Mouse (Mus musculus): ENCODE results near the gene Itgav.

The Itgav gene

GRCm38 (mm10) chr2:83723921-83724826 is at the start of gene Itgav:
Gene Itgav, plus strand, starts transcription at chr2:83724397.
- in situ Hi-C loops (cut with MboI; ENCODE audit: unreplicated experiment in 2 of 2), result loop anchor here in 1 of 2 experiments (10.0 kb wide), 1 partner anchor 79 kb away; the partner anchor contains the start of gene Zc3h15

GRCm38 (mm10) chr2:83674421-83674820 is 49.8 kb upstream of the Itgav start:
- in situ Hi-C loops (cut with MboI; ENCODE audit: unreplicated experiment in 2 of 2), result no loop called here

GRCm38 (mm10) chr2:83674896-83675295 is 49.3 kb upstream of the Itgav start:
- in situ Hi-C loops (cut with MboI; ENCODE audit: unreplicated experiment in 2 of 2), result no loop called here

GRCm38 (mm10) chr2:83675681-83676080 is 48.5 kb upstream of the Itgav start:
- in situ Hi-C loops (cut with MboI; ENCODE audit: unreplicated experiment in 2 of 2), result no loop called here

- in situ Hi-C loops (cut with MboI; ENCODE audit: unreplicated experiment in 2 of 2), result no loop called here
Observed at GRCm38 (mm10) chr2:83676226-83676870, 47.8 kb upstream of the Itgav start.

GRCm38 (mm10) chr2:83681332-83681731 is 42.9 kb upstream of the Itgav start:
- in situ Hi-C loops (cut with MboI; ENCODE audit: unreplicated experiment in 2 of 2), result no loop called here

GRCm38 (mm10) chr2:83681785-83682184 is 42.4 kb upstream of the Itgav start:
- in situ Hi-C loops (cut with MboI; ENCODE audit: unreplicated experiment in 2 of 2), result no loop called here

- in situ Hi-C loops (cut with MboI; ENCODE audit: unreplicated experiment in 2 of 2), result no loop called here
Observed at GRCm38 (mm10) chr2:83682282-83682681, 41.9 kb upstream of the Itgav start.

- in situ Hi-C loops (cut with MboI; ENCODE audit: unreplicated experiment in 2 of 2), result no loop called here
Observed at GRCm38 (mm10) chr2:83683731-83684519, 40.3 kb upstream of the Itgav start.

GRCm38 (mm10) chr2:83684691-83685090 is 39.5 kb upstream of the Itgav start:
- in situ Hi-C loops (cut with MboI; ENCODE audit: unreplicated experiment in 2 of 2), result no loop called here

- in situ Hi-C loops (cut with MboI; ENCODE audit: unreplicated experiment in 2 of 2), result loop anchor here in 1 of 2 experiments (10.0 kb wide), 1 partner anchor 84 kb away; no protein-coding TSS in a partner anchor
Observed at GRCm38 (mm10) chr2:83690372-83690771, 33.8 kb upstream of the Itgav start.

- in situ Hi-C loops (cut with MboI; ENCODE audit: unreplicated experiment in 2 of 2), result loop anchor here in 1 of 2 experiments (10.0 kb wide), 1 partner anchor 82 kb away; no protein-coding TSS in a partner anchor
Observed at GRCm38 (mm10) chr2:83692651-83693545, 31.3 kb upstream of the Itgav start.

- in situ Hi-C loops (cut with MboI; ENCODE audit: unreplicated experiment in 2 of 2), result loop anchor here in 1 of 2 experiments (10.0 kb wide), 1 partner anchor 81 kb away; no protein-coding TSS in a partner anchor
Observed at GRCm38 (mm10) chr2:83694061-83694460, 30.1 kb upstream of the Itgav start.

- in situ Hi-C loops (cut with MboI; ENCODE audit: unreplicated experiment in 2 of 2), result loop anchor here (5.0 to 10.0 kb wide), 2 partner anchors 77 to 79 kb away; no protein-coding TSS in a partner anchor
Observed at GRCm38 (mm10) chr2:83695345-83696247, 28.6 kb upstream of the Itgav start.

- in situ Hi-C loops (cut with MboI; ENCODE audit: unreplicated experiment in 2 of 2), result loop anchor here (5.0 to 10.0 kb wide), 2 partner anchors 74 to 76 kb away; no protein-coding TSS in a partner anchor
Observed at GRCm38 (mm10) chr2:83698484-83698883, 25.7 kb upstream of the Itgav start.

- in situ Hi-C loops (cut with MboI; ENCODE audit: unreplicated experiment in 2 of 2), result loop anchor here (5.0 to 10.0 kb wide), 2 partner anchors 73 to 75 kb away; no protein-coding TSS in a partner anchor
Observed at GRCm38 (mm10) chr2:83699324-83699723, 24.9 kb upstream of the Itgav start.

- in situ Hi-C loops (cut with MboI; ENCODE audit: unreplicated experiment in 2 of 2), result no loop called here
Observed at GRCm38 (mm10) chr2:83700667-83701066, 23.5 kb upstream of the Itgav start.

GRCm38 (mm10) chr2:83702411-83702810 is 21.8 kb upstream of the Itgav start:
- in situ Hi-C loops (cut with MboI; ENCODE audit: unreplicated experiment in 2 of 2), result no loop called here

Measured in v-Abl transformed pro-B cells (cell line).